In the genomic region with DNA sequence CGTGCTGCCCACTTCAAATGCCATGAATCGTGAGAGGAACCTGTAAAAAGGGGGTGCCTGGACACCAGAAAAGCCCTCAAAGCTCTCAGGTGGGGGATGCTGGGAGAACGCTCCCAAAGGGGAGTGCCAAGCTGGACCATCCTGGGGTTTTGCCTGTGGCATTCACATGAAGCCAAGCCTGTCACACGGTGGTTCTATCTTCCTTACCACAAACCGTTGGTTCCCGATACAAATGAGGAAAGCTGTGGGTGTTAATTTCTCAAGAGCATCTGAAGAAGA, we compare ENCODE assay signal across 18 mouse cellular contexts. TPM values are rescaled to one million over a fixed set of nuclear protein-coding genes. Genes with fewer than 3 reads are reported as not detected.
"Had no signal": no experiment of that assay in that cellular context is flagged by ENCODE, and none has a peak within 500 bp of the region (broad histone marks: within the 10 kb centered on the region; RNA-seq: fewer than 3 reads in every experiment).

No protein-coding gene starts in this region.

- H3K27ac ChIP-seq: midbrain, embryonic 10.5 days; midbrain, embryonic 12.5 days; neural tube, embryonic 13.5 days; neural tube, embryonic 15.5 days had no signal

- H3K36me3 ChIP-seq: midbrain, embryonic 10.5 days; midbrain, embryonic 12.5 days; neural tube, embryonic 13.5 days; neural tube, embryonic 15.5 days had no signal

- H3K9me3 ChIP-seq: midbrain, embryonic 10.5 days; midbrain, embryonic 12.5 days; neural tube, embryonic 13.5 days; neural tube, embryonic 15.5 days had no signal

- H3K27me3 ChIP-seq: midbrain, embryonic 12.5 days; neural tube, embryonic 13.5 days; neural tube, embryonic 15.5 days had no signal

- H3K4me3 ChIP-seq: midbrain, embryonic 10.5 days; midbrain, embryonic 12.5 days; myocyte; neural tube, embryonic 13.5 days; neural tube, embryonic 15.5 days had no signal

- H3K9ac ChIP-seq: lung, embryonic 14.5 days; midbrain, embryonic 12.5 days; neural tube, embryonic 13.5 days; neural tube, embryonic 15.5 days had no signal

- DNase-seq: lung, embryonic 14.5 days; midbrain, embryonic 14.5 days; retina, postnatal 1 day; right cerebral cortex, adult 18-20 months; right cerebral cortex, postnatal 25 days; right cerebral cortex, postnatal 4 days; spleen, adult 18-20 months; thymus, adult 18-20 months; thymus, postnatal 14 days; thymus, postnatal 36 days had no signal

- H3K4me2 ChIP-seq: lung, embryonic 14.5 days; midbrain, embryonic 12.5 days; neural tube, embryonic 13.5 days; neural tube, embryonic 15.5 days had no signal

- ATAC-seq: midbrain, embryonic 16.5 days had no signal

- H3K4me1 ChIP-seq: midbrain, embryonic 10.5 days; midbrain, embryonic 12.5 days; neural tube, embryonic 13.5 days had no signal

RNA-seq across cellular contexts. Expression of a gene that starts 43.6 kb away (rescaled TPM):
- total RNA-seq: megakaryocyte, adult 5-6 weeks; megakaryocyte-erythroid progenitor cell, adult 5-6 weeks had no signal
